Mouse (Mus musculus) heart, postnatal 0 days (tissue): ENCODE data around the gene Ap4e1.
"Not testable (repeated sequence)": the region's sequence is repeated elsewhere in the genome, so short reads cannot be mapped to it uniquely, and the experiment has no call there.

ENCODE experiments used
- CTCF ChIP-seq: IDR thresholded peaks from 2 replicates; pipeline ENCODE4 v1.5.1; 2016; ENCODE audit warnings: antibody characterized with exemption, control low read depth, low read depth
- EP300 ChIP-seq: IDR thresholded peaks from 2 replicates; pipeline ENCODE4 v1.6.1; 2016; ENCODE audit warnings: antibody characterized with exemption, low read depth

GRCm38 (mm10) chr2:127090151-127090550, 81.6 kb downstream of the Ap4e1 start:
- not testable (repeated sequence) for TF ChIP-seq CTCF, EP300
